Mouse (Mus musculus): Measurements from ENCODE around the gene Foxc2. TPM values are rescaled to one million over a fixed set of nuclear protein-coding genes. Genes with fewer than 3 reads are reported as not detected.

Gene Foxc2
- polyA plus RNA-seq, 1 experiment from 2014 or later = 0.48 TPM

DNA sequence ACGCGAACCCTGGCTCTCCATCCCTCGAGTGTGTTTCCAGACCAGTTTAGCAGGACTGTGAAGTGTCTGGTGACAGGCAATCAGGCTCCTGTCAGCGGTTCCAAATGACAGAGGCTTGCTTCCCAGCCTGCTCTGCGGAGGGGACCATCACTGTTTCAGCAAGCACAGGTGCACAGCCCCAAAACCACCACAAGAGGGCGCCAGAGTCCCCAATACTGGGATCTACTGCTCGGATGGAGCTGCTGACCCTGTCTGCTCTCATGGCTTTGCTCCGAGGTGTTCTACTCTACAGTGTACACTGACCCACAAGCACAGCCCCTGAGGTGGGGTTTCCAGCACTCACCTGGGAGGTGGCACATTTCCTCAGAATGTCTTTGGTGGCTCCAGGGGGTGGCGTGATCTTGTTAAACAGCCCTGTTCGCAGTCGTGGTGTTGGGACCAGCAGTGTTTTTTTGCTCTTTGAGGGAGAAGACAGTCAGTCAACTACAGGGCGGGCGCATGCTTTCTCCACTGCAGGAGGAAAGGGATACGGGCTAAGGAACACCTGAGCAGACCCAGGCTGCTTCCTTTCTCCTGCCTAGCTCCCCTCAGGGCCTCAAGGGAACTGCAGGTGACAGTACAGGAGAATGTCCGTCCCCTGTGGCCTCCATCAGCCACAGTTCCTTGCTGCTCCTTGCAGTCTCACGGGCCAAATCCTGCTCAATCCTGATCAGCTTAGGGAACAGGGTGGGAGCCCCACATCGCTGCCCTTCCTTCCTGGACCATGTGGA, 11.7 kb upstream of the Foxc2 start:
- no peak overlapping the region for H3K4me3 ChIP-seq (ENCODE audit: low read depth, low read length)
- H3K27ac ChIP-seq (ENCODE audit: low read depth, low read length) = no peak overlapping the region
- H3K27me3 ChIP-seq (replicated peaks; ENCODE audit: control insufficient read depth, insufficient read depth, low read length) = no peaks in the 10 kb centered on the region
- 48% methylated on average over 17 of the region's 17 CpGs for WGBS
- no peak overlapping the region for H3K9ac ChIP-seq (ENCODE audit: low read depth, low read length)
- H3K4me1 ChIP-seq (replicated peaks; ENCODE audit: control insufficient read depth, insufficient read depth, low read length) = 0 out of 2 replicates have a peak, but pooled peaks cover 8% of the 10 kb centered on the region
- ATAC-seq = no peak
- H3K9me3 ChIP-seq (ENCODE audit: control insufficient read depth) = no peaks in the 10 kb centered on the region
- peaks cover 57% of the 10 kb centered on the region for H3K36me3 ChIP-seq (ENCODE audit: control insufficient read depth, insufficient read depth)
- no peak overlapping the region for H3K4me2 ChIP-seq (replicated peaks; ENCODE audit: low read depth)
- TF ChIP-seq CTCF (IDR thresholded peaks at IDR 0.05; ENCODE audit: low read depth) = peak; percentile 98

DNA sequence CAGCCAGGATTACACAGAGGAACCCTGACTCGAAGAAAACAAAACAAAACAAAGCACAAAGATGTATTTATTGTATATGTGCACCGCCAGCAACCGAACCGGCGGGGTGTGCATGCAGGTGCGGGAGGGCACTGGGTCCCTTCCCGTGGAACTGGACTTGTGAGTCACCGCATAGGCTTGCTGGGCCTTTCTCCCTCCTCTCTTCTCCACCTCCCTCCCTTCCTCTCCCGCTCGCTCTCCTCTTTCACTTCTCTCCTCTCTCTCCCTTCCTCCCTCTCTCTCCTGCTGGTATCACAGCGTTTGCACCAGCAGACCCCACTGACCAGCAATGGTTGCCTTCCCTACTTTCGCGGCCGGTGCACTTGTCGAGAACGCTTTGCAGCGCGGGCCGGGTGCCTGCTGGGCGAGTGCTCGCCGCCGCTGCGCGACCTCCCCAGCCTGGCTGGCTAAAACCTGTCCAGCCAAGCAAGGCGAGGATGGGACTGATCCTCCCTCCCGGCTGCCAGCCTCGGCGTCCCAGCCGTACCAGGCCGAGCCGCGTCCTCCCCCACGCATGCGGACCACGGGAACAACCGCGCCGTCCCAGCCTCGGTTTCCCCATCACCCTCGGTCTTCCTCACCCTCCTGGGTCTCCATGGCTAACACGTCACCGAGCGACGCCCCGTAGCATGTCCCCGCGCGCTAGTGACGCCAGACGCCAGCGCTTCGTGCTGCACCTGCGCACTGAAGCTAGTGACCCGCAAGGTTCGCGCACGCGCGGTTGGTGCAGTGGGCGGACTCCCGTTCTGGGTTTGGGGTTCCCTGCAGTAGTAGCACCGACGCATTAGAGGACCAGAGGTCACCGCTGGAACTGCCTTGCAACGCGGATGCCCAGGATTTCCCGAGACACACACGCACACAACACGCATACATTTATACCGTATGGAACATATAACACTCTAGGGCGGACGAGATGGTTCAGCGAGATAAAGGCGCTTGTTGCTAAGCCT, 8.0 kb upstream of the Foxc2 start, which contains the start of gene Mthfsd:
Mthfsd (minus strand) TSS at position 725 of the 989 bp plus-strand sequence.
- Histone ChIP-seq H3K4me3 (ENCODE audit: low read depth, low read length) (peak within 1 kb of the TSS; percentile 91), H3K36me3 (ENCODE audit: control insufficient read depth, insufficient read depth) (peaks cover 22% of the 10 kb centered on the region), H3K9me3 (ENCODE audit: control insufficient read depth) (no peaks in the 10 kb centered on the region), H3K4me2 (replicated peaks; ENCODE audit: low read depth) (peak within 1 kb of the TSS; percentile 91), H3K27me3 (replicated peaks; ENCODE audit: control insufficient read depth, insufficient read depth, low read length) (peaks cover 4% of the 10 kb centered on the region; the same call in 1 of the 2 replicates), H3K9ac (ENCODE audit: low read depth, low read length) (peak within 1 kb of the TSS; percentile 83), H3K27ac (ENCODE audit: low read depth, low read length) (peak within 1 kb of the TSS; percentile 79), H3K4me1 (replicated peaks; ENCODE audit: control insufficient read depth, insufficient read depth, low read length) (0 out of 2 replicates have a peak, but pooled peaks cover 8% of the 10 kb centered on the region)
- peak; percentile 87 for ATAC-seq
- TF ChIP-seq CTCF (IDR thresholded peaks at IDR 0.05; ENCODE audit: low read depth) = 0 out of 2 replicates have a peak, but pooled peaks have one; percentile 22
- under 1% methylated on average over 75 of the region's 75 CpGs for WGBS

DNA sequence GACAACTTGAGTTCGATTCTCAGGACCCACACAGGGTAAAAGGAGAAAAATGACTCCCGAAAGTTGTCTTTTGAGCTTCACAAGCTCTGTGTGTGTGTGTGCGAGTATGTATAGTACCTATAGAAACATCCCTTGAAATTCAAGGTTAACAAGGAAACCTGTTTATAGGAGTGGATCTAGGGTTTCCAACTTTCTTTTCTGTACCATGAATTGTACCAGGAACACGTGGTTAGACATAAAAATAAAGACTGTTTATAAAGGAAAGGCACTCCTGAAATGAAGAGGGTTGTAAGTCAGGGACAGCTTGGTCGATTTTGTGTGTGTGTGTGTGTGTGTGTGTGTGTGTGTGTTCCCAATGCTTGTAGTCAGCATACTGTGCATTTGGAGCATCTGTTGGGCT, 7.3 kb upstream of the Foxc2 start:
- H3K4me1 ChIP-seq (replicated peaks; ENCODE audit: control insufficient read depth, insufficient read depth, low read length) = 0 out of 2 replicates have a peak, but pooled peaks cover 8% of the 10 kb centered on the region
- ATAC-seq = no peak
- peak overlapping the region; percentile 91 for H3K4me3 ChIP-seq (ENCODE audit: low read depth, low read length)
- WGBS = 8% methylated on average over 5 of the region's 5 CpGs
- no peaks in the 10 kb centered on the region for H3K9me3 ChIP-seq (ENCODE audit: control insufficient read depth)
- H3K9ac ChIP-seq (ENCODE audit: low read depth, low read length) = peak overlapping the region; percentile 38; the same call in 1 of the 2 replicates
- H3K4me2 ChIP-seq (replicated peaks; ENCODE audit: low read depth) = peak overlapping the region; percentile 91
- no peak overlapping the region for H3K27ac ChIP-seq (ENCODE audit: low read depth, low read length)
- TF ChIP-seq CTCF (IDR thresholded peaks at IDR 0.05; ENCODE audit: low read depth) = no peak
- H3K36me3 ChIP-seq (ENCODE audit: control insufficient read depth, insufficient read depth) = peaks cover 15% of the 10 kb centered on the region
- H3K27me3 ChIP-seq (replicated peaks; ENCODE audit: control insufficient read depth, insufficient read depth, low read length) = peaks cover 8% of the 10 kb centered on the region

DNA sequence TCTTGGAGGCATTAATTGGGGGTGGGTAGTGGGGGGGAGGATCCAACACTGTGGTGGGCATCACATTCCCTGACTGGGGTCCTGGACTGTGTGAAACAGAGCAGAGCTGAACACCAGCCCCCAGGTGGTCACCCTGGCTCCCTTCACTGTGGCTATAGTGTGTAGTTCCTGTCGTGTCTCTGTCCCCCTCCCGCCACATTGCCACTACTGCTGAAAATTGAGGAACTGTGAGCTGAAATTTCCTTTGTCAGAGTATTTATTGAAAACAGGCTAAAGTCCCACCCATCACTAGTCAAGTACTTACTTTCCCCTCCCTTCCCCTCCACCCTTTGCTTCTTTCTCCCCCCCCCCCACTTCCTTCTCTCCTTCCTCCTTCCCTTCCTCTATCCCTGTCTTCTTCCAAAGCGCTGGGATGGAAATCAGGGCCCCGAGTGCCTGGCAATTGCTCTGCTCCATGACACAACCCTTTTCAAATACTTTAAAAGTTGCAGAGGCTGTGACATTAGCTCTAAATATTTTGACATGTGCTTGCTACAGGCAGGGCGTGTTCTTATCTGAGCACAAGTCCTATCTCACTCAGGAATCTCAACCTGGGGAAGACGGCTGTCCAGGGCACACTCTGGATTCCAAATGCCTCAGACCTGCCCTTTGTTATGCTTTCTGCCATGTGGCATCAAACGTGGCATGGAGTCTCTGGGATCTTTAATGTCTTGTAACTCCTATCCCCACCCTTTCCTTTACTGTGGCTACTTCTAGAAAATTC, 4.6 kb upstream of the Foxc2 start:
- no peak overlapping the region for H3K9ac ChIP-seq (ENCODE audit: low read depth, low read length)
- no peak for ATAC-seq
- H3K27ac ChIP-seq (ENCODE audit: low read depth, low read length) = no peak overlapping the region
- H3K4me1 ChIP-seq (replicated peaks; ENCODE audit: control insufficient read depth, insufficient read depth, low read length) = 0 out of 2 replicates have a peak, but pooled peaks cover 8% of the 10 kb centered on the region
- no peaks in the 10 kb centered on the region for H3K9me3 ChIP-seq (ENCODE audit: control insufficient read depth)
- no peak for TF ChIP-seq CTCF (IDR thresholded peaks at IDR 0.05; ENCODE audit: low read depth)
- WGBS = 33% methylated on average over 7 of the region's 7 CpGs
- peaks cover 35% of the 10 kb centered on the region for H3K27me3 ChIP-seq (replicated peaks; ENCODE audit: control insufficient read depth, insufficient read depth, low read length)
- H3K4me3 ChIP-seq (ENCODE audit: low read depth, low read length) = no peak overlapping the region
- no peak overlapping the region for H3K4me2 ChIP-seq (replicated peaks; ENCODE audit: low read depth)
- no peaks in the 10 kb centered on the region for H3K36me3 ChIP-seq (ENCODE audit: control insufficient read depth, insufficient read depth)

DNA sequence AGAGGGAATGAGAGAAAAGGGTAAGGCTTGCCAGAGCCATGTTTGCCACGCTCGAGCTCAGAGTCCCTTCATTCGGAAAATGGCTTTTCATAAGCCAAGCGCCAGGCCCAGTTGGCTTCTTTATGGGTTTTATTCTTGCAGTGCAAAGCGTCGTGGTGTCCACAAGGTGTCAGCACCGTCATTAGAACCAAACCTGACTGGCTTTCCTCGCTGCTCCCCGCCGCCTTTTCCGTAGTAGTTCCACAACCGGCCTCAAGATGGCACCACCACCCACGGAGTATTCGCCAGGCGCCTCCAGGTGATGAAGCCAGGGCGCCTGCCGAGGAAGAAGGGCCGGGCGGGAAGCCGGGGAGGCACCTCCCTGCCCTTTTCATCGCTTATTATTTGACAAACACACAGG, 2.7 kb upstream of the Foxc2 start:
- H3K9ac ChIP-seq (ENCODE audit: low read depth, low read length) = no peak overlapping the region
- H3K27me3 ChIP-seq (replicated peaks; ENCODE audit: control insufficient read depth, insufficient read depth, low read length) = peaks cover 54% of the 10 kb centered on the region
- no peak overlapping the region for H3K4me2 ChIP-seq (replicated peaks; ENCODE audit: low read depth)
- peak; percentile 50 for ATAC-seq
- WGBS = 2% methylated on average over 21 of the region's 21 CpGs
- 0 out of 2 replicates have a peak, but pooled peaks cover 4% of the 10 kb centered on the region for H3K4me1 ChIP-seq (replicated peaks; ENCODE audit: control insufficient read depth, insufficient read depth, low read length)
- H3K9me3 ChIP-seq (ENCODE audit: control insufficient read depth) = no peaks in the 10 kb centered on the region
- no peak overlapping the region for H3K4me3 ChIP-seq (ENCODE audit: low read depth, low read length)
- H3K36me3 ChIP-seq (ENCODE audit: control insufficient read depth, insufficient read depth) = no peaks in the 10 kb centered on the region
- peak; percentile 99 for TF ChIP-seq CTCF (IDR thresholded peaks at IDR 0.05; ENCODE audit: low read depth)
- no peak overlapping the region for H3K27ac ChIP-seq (ENCODE audit: low read depth, low read length)
